Mouse (Mus musculus): ENCODE measurements around the gene Grin3b.

DNA sequence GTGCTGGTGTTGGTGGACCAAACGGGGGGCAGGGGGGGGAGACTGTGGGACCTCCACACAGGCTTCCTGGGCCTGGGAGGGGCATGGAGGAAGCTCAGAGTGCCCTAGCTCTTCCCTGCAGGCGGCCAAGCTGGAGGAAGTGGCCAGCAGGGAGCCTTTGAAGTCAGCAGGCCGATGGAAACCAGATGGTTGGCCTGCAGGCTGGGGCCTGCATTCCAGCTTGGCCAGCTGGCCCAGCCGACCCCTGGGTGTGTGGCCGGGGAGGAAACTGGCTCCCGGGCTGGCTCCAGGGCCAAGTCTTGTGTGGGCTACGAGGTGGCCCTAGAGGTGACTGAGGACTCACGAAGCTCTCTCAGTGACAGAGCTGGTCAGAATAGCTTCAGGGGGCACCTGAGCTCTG lies 37.8 kb upstream of the Grin3b start:
- TF ChIP-seq POLR2A (IDR thresholded peaks at IDR 0.05; ENCODE audit: low read depth, low read length): no peak
- no peak for TF ChIP-seq CTCF (IDR thresholded peaks at IDR 0.05; ENCODE audit: extremely low read depth, insufficient read depth, insufficient read length, insufficient replicate concordance)
